Mouse (Mus musculus): ENCODE results near the gene Gm2115. TPM values are rescaled to one million over a fixed set of nuclear protein-coding genes. Genes with fewer than 3 reads are reported as not detected.
A peak's percentile ranks its signal among the peaks of the same experiment; 100 is the strongest.

The Gm2115 gene
- total and polyA plus RNA-seq, 3 experiments: 14.8 to 57.7 (median 31.0) TPM

DNA sequence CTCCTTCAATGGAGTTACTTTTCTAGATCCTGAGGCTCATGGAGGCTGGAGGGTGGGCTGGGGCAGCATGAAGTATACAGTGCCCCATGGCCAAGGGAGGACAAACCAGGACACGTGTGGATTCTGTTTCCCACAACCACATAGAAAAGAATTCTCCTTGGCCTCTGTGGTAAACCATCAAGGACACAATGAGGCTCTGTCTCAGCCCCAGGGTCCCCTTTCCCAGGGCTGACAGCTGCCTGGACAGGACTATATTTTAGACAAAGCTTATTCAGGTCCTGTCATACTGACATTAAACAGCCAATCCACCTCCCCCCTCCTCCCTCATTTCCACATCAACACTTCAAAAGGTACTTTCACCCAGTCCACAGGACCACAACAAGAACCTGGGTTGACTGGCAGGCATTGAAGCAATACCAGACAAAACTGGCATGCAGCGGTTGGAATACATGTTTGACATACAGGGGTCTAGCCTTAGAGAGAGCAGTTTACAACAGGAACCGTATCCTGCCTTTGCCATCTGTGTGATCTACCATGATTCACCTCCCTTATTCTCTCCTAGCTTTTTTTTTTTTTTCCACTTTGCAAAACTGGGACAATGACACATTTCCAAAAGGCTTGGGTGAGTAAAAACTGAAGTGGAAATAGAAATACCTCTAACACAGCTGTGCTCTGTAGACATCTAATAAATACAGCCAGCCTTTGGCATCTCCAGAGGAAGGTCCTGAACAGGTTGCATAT, 57.8 kb downstream of the Gm2115 start:
- peak; percentile 13 for DNase-seq

DNA sequence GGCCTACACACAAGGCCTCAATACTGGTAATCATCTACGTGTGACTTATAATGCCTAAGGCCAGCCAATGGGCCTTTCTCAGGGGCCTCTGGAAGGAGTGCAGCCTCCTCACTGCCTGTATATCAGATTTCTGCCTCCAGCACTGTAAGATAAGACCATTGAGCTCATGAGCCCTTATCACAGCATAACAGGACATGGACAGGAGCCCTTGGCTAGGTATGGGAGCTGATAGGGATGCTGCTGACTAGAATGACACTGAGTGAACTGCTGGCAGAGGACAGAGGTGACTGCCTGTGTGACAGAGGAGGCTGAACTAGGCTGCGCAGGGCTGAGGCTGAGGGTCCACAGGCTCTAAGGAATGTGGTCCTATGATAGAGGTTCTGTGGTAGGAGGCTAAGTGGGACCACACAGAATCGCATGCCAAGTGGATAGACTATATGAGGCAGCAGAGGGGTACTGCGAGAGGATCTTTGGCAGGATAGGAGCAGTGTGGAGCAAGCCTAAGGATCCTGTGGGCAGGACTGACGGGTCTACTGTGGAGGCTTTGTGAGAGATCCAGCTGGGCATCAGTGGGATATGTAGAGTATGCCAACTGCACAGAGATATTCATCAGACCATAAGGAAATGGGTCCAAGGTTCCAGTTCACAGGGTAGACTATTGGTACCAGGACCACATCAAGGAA, 58.5 kb downstream of the Gm2115 start:
- no peak for DNase-seq

DNA sequence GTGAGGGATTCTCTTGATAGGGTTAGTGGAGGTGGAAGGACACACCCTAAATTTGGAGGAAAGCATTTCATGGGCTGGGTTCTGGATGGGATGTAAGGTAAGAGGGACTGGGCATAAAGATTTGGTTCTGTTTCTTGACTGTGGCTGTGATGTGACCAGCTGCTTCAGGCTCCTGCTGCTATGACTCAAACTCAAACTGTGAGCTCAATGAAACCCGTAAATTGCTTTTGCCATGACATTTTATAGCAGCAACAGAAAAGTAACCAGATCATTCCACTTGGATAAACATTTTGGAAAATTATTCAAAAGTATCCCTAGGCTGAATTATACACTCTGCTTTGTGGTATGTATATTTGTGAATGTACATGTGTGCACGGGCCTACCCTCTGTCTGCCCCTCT, 61.9 kb downstream of the Gm2115 start:
- DNase-seq: no peak

DNA sequence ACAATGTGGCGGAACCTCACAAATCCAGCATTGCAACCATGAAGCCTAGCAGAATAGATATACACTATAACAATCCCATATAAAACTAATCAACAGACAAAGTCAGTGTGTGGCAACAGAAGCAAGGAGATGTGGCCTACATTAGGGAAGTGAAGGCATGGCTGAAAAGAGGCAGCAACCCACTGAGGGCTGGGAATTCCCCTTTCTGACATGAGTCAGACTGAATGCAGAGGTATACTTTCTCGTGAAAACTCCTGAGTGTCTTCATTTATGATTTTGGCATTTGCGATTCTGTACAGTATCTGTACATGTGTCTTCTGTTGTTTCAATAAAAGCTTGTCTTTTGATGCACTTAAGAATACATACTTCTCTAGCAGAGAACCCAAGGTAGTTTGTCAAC, 62.6 kb downstream of the Gm2115 start:
- DNase-seq: no peak

DNA sequence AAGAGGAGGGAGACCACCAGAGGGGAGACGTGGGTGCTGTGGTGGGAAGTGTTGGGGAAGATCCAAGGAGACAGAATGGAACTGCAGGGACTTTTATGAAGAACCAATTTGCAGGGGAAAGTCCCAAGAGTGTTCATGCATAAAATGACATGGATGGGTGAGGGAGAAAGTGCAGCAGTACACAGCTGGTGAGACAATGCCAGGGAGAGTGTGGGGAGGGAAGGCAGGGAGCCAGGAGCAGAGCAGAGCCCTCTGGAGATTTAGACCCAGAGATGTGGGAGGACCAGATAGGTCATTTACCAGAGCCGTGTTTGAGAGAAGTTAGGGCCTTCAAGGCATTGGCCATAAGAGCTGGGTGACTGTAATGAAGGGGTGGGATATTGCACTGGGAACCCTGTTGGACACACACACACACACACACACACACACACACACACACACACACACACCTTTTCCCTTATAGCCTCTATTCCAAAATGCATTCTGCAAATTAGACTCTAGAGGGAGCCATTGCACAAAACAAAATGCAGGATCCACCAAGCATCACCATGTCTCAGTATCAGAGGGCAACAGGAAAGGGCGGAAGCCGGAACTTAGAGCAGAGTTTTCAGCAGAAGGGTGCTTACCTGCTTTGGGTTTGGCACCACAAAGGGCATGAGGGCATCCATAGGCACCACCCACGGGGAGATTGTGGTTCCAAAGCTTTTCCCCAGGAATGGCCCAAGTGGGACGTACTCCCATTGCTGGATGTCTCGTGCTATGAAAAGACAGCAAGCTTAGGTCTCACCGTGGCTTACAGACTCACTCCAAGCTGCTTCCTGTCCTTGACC, 65.5 kb downstream of the Gm2115 start:
- DNase-seq: no peak

DNA sequence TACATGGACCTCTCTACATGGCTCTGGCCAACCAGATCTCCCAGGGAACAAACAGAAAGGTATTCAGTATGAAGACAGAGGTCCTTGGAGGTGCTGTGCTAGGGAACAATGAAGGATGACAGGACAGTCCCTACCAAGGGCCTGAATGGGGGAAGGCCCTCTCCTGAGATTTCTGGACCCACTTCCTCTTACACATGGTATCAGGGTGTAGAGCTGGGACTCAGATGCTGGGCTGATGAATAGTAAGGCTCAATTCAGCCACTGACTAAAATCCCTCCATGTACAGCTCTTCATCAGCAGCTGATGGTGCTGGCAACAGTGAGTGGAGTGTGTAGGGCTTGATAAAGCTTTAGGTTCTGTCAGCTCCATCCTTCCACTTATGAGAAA, 66.2 kb downstream of the Gm2115 start:
- no peak for DNase-seq

DNA sequence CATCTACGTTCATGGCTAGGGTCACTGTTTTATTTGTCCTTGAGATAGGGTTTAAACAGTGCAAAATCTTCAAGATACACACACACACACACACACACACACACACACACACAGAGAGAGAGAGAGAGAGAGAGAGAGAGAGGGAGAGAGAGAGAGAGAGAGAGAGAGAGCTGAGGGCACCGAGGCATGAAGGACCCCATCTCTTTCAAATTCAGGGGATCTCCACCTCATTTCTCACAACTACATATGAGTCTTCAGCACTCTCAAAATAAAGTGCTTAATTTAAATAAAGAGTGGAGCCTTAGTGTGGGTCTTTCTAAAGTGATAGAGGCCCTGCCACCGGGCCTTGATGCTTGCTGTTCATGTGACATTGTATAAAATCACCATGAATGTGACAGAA, 67.2 kb downstream of the Gm2115 start:
- DNase-seq: no peak

DNA sequence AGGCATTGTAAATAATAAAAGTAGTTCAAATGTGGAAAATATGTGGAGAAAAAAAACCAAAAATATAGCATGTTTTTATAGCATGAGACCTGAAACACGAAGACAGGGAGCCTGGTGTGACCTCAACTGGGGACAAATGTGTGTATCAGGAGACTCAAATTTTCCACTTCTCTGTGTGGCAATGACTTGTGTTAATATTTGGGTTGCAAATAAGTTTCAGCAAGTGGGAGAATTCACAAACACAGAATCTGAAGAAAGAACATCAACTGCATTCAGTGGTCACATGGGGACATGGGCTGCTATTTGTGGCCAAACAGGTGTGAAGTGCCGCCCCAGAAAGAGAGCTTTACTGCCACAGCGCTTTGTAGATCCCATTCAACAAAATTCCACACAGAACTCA, 67.9 kb downstream of the Gm2115 start:
- DNase-seq: no peak

DNA sequence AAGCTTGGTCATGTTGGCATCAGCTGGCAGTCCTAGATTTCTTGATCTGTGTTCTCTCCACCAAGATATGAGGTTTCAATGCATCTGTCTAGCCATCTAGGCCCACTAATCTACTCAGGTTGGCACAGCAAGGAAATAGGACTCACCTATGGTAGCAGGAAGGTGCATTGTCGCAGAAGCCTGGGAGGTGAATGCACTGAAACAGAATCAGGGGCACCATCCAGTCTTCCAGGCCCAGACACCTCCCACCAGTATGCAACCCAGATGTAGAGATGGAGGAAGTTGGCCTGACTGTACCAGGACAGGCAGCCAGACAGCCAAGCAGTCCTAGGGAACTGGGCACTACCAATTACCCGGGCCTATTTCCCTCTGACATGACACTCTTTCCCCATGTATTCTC, 71.9 kb downstream of the Gm2115 start:
- no peak for DNase-seq

DNA sequence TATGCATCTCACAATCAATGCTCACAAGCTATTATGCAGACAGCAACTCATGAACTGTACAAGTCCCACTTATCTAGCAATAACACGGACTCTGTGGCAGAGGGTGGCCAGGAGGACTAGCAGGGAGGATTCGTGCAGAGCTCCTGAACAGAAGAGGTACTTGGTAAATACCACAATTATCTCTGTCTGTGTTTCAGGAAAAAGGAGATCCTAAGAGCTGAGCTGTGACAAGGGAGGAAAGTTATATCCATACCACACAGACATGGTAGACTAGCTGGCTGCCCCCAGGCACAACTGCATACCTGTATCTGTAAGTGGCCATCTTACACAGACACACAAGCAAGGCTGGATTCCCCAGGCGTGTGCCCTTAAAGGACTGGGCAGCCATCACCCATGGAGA, 72.6 kb downstream of the Gm2115 start:
- DNase-seq: no peak

DNA sequence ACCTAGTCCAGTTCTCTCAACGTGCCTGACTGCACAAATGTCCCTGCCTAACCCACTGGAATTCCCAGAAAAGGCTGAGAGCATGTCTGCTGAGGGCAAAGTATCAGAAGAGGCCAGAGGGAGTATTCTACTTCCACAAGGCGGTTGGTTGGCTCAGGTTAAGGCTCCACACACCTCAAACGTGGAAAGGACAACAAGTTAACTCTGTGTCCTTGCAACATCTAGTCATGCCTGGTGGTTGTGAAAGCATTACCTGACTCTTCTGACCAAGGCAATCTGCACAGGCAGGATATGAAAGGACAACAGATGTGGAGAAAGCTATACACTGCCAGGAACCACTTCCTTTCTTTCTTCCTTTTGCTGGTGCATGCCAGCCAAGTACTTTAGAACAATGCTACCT, 75.7 kb downstream of the Gm2115 start:
- DNase-seq: peak; percentile 36

DNA sequence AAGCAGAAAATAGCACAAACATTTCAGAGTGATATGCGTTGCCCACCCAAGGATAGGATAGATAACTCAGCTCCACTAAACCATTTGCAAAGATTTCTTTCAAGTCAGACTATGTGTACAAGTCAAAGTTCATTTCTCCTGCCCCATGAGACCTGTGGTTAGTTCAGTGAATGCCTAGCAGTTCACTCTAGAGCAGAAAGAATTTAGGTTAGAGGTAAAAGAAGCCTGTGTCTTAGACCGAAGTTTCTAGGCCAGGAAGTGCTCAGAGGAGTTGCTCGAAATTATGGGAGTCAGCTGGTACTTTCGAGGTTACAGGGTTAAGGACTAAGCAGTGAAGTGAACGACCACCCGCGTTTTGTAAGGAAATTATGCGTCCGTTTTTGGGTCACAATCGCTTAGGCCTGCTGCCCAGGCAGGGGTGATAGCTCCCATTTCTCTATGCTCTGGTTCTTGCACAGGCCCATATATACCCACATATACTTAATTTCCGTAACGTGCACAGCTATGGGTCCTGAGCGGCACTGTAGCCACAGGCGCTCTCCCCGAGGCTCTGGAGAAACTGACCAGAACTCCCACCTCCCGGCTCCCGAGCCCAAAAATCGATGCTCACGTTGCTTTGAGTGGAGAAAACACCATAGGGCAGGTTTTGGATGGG, 76.4 kb downstream of the Gm2115 start:
- no peak for DNase-seq

DNA sequence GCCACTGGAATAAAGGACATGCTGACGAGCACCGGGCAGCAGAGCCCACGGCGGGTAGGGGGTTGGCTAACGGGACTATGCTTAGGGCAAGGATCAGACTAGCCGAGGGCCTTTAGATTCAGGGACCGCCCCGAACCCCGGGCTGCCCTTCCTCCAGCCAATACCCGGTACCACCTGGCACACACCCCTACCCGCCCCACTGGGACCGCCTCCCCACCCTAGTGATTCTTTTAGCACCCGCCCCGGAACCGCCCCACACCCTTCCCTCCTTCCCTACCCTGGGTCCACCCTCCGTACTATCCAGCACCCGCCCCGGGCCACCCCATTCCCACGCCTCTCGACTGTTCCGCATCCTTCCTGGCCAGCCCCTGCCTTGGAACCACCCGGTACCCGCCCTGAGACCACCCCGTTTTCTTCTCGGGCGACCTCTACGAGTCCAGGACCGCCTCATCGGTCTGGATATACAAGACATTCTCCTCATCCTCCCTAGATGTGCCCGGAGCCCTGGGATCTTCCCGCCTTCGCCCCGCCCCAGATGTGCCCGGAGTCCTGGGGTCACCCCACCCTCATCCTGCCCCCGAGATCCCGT, 77.0 kb downstream of the Gm2115 start:
- DNase-seq: peak; percentile 96

DNA sequence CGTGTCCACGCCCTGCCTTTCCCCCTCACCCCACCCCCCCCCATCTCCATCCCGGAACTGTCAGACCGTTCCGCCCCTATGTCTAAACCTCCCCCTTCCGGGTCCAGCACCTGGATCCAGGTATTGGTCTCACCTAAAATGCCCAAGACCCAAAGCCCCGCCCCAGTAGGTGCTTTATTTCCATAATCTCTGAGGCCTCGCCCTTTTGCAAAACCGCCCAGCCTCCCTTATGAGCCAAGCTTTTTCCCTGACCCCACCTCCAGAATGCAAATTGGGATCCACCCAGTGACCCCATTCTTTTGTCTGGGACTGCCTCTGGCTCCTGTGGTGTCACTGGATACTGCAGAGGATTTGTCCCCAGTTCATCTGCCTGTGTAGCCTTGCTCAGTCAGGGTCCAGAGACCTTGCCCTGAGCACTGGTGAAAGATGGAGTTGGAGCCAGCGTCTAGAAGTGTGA, 77.6 kb downstream of the Gm2115 start, which contains the start of gene Fah:
TSS of gene Fah (minus strand) at position 430 of the 457 bp plus-strand sequence.
- peak; percentile 88 for DNase-seq

DNA sequence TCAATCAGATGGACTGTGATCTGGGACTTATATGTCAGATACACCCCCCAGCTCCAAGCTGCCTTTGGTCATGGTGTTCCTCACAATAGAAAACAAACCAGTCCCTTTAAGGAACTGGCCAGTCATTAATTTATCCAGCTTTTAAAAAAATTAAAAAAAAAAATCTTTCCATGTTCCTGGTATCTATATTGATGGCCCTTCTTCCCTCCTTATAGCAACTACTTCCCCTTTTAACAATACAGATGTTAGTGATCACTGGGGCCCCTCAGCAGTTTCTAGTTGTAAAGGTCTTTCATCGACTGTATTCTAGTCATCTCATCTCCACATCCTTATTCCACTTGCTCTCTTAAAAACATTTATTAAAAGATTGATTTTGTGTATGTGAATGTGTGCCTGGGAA, 82.9 kb downstream of the Gm2115 start:
- DNase-seq: no peak

DNA sequence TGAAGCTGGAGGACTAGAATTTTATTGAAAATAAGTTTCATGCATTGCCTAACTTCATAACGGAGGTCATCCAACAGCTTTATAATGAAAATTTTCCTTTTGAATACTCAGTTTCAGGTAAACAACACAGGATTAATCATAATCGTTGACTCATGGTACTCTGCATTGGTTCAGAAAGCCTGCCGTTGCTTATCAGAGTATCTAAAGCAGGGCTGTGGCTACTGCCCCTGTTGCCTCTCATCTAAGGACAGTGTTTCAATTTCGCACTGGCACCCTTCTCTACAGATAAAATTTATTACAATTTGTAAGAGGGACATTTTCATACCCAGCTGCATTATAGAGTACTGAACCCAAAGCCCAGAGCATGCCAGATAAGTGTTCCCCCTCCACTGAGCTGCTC, 83.7 kb downstream of the Gm2115 start:
- no peak for DNase-seq

DNA sequence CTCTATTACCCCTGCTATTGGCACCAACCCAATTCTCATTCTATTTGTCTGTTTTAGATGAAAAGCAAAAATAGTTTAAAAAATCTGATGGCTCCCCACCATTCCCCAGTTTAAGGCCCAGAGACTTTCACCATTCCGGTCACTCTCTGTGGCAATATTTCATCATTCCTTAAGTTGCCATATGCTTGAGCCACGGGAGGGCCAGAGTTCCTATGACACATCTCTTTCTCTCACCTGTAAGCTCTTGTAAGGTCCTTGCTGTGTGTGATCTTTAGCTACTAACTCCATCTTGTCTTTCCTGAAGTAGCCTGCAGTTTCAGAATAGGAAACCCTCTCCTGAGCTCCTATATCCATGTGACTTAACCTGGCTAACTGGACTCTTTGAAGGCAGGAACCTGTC, 90.2 kb downstream of the Gm2115 start:
- no peak for DNase-seq

DNA sequence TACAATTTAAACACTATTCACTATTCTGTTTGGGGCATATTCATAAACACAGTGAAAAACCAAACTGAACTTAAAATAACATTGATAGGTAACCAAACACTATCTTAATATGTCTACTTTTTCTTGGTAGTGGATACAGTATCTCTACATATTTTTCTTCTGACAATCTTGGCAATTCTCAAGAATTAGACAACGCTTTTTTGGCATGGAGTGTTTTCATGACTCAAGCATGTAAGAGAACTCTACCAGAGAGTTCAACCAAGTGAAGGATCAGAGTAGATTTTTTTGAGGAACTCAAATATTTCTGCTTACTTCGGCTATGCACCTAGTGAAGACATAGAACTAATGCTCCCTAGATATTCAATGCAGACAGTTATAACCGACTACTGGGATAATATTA, 92.2 kb downstream of the Gm2115 start:
- no peak for DNase-seq

DNA sequence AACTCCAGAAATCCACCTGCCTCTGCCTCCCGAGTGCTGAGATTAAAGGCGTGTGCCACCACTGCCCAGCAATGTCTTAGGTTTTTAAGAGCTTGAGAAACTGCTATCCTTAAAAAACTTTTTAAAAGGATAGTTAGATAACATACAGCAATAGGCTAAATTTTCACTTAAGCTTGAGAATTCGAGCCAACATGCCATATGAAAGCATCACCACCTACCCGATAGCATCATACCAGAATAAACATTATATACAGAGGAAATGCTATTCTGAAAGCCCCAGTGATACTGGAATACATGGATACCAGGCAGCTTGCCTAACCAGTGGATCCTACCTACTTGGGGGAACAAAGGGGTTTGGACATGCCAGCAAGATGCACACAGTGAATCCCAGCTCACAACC, 95.0 kb downstream of the Gm2115 start:
- DNase-seq: no peak

DNA sequence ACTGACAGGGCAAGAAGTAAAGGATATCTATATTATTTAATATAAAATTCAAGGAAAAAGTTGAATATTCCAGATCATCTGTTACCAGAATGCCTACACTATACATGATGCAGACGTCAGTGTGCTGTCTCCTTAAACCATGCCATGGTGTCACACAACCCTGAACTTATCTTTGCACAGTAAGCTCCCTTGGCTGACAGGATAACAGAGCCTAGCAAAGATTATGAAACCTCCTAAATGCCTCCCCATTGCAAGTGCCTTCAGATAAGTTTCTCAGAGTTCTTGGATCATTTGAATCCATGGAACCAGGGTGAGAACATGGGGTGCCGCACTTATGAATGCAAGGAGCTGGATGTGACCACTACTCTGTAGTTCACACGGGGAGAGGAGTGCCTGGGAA, 103.1 kb downstream of the Gm2115 start:
- no peak for DNase-seq
